Mouse (Mus musculus): ENCODE measurements at regions not wholly inside any gene's neighbourhood (a gene's known extent, or its start where the extent isn't known, plus 50 kb on each side); places are given as distances from the start of the nearest gene placed in this dataset.
A peak's percentile ranks its signal among the peaks of the same experiment; 100 is the strongest.

DNA sequence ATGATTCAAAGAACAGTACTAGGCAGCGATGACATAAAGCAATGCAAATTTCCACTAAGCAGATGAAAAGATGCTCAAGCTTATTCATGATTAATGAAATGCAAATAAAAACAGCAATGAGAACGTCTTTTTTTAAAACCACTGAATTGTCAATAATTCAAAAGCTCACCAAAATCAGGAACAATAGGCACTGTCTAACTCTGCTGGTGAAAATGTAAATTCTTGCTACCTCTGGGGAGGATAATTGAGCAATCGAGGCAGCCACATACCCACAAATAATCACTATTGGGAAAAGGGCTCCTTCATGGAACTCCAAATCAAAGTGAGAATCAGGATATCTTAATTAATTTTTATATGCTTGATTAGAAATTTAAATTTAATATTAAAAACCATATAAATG is 663.3 kb downstream of the Smarca1 start:
- H3K9ac ChIP-seq (ENCODE audit: low read depth, low read length) = no peak overlapping the region
- no peak for TF ChIP-seq CTCF (IDR thresholded peaks at IDR 0.05; ENCODE audit: low read depth, low read length)
- no peak for TF ChIP-seq POLR2A (IDR thresholded peaks at IDR 0.05; ENCODE audit: extremely low read depth, insufficient read depth, low read length)
- no peaks in the 10 kb centered on the region for H3K36me3 ChIP-seq (ENCODE audit: control insufficient read depth, insufficient read depth, low read length)
- H3K27ac ChIP-seq (replicated peaks; ENCODE audit: insufficient read depth, low read depth, low read length) = no peak overlapping the region
- H3K4me1 ChIP-seq (ENCODE audit: control insufficient read depth, insufficient read depth, low read length) = no peaks in the 10 kb centered on the region
- WGBS = 71% methylated on average over 3 of the region's 3 CpGs
- DNase-seq (ENCODE audit: extremely low read depth, low read depth, low spot score) = no peak
- no peaks in the 10 kb centered on the region for H3K27me3 ChIP-seq (ENCODE audit: control insufficient read depth, insufficient read depth, low read length)
- no peak overlapping the region for H3K4me3 ChIP-seq (ENCODE audit: insufficient read depth, low read depth, low read length)
- H3K79me2 ChIP-seq (ENCODE audit: control insufficient read depth, insufficient read depth, low read length) = no peaks in the 10 kb centered on the region

DNA sequence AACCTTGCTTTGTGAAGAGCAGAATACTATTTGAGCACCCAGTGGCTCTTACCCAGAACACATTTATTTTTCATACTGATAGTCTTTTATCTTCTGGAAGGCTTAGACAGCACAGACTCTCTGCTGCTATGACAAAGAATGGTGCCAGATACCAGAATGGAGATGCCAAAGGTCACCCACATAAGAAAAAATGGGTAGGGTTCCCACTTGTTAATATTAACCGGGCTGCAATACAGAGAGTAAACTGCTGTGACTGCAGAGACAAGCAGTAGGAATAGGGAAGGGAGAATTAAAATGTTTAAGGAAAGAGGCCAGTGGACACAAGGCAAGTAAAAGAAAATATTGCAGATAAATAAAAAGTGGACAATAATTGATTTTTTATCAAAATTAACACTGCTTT is 709.9 kb downstream of the Smarca1 start:
- H3K9ac ChIP-seq (ENCODE audit: low read depth, low read length) = no peak overlapping the region
- DNase-seq (ENCODE audit: extremely low read depth, low read depth, low spot score) = peak; percentile 23
- no peaks in the 10 kb centered on the region for H3K79me2 ChIP-seq (ENCODE audit: control insufficient read depth, insufficient read depth, low read length)
- H3K36me3 ChIP-seq (ENCODE audit: control insufficient read depth, insufficient read depth, low read length) = no peaks in the 10 kb centered on the region
- no peaks in the 10 kb centered on the region for H3K27me3 ChIP-seq (ENCODE audit: control insufficient read depth, insufficient read depth, low read length)
- 33% methylated on average over 1 of the region's 1 CpGs for WGBS
- TF ChIP-seq POLR2A (IDR thresholded peaks at IDR 0.05; ENCODE audit: extremely low read depth, insufficient read depth, low read length) (no peak), CTCF (IDR thresholded peaks at IDR 0.05; ENCODE audit: low read depth, low read length) (no peak)
- no peak overlapping the region for H3K4me3 ChIP-seq (ENCODE audit: insufficient read depth, low read depth, low read length)
- H3K4me1 ChIP-seq (ENCODE audit: control insufficient read depth, insufficient read depth, low read length) = no peaks in the 10 kb centered on the region
- no peak overlapping the region for H3K27ac ChIP-seq (replicated peaks; ENCODE audit: insufficient read depth, low read depth, low read length)

DNA sequence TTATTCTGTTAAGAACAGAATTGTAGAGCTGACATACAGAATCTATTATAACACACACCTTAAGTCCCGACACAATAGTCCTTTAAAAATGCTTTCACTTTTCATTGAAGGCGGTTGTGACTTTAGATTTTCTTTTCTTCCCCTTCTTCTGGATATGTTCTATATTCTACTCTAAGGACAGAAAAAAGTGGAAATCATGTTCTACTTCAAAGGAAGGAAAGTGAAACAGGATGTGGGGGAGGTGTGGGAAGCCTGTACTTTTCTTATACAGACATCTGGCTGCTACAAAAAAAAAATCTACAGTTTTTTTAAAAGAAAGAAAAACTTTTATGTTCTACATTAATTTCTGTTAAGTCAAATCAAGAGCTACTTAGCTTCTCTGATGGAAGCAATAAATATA is 735.0 kb downstream of the Smarca1 start:
- DNase-seq (ENCODE audit: extremely low read depth, low read depth, low spot score) = no peak
- Histone ChIP-seq H3K36me3 (ENCODE audit: control insufficient read depth, insufficient read depth, low read length) (no peaks in the 10 kb centered on the region), H3K27ac (replicated peaks; ENCODE audit: insufficient read depth, low read depth, low read length) (no peak overlapping the region), H3K9ac (ENCODE audit: low read depth, low read length) (no peak overlapping the region), H3K79me2 (ENCODE audit: control insufficient read depth, insufficient read depth, low read length) (no peaks in the 10 kb centered on the region), H3K4me1 (ENCODE audit: control insufficient read depth, insufficient read depth, low read length) (no peaks in the 10 kb centered on the region), H3K4me3 (ENCODE audit: insufficient read depth, low read depth, low read length) (no peak overlapping the region), H3K27me3 (ENCODE audit: control insufficient read depth, insufficient read depth, low read length) (no peaks in the 10 kb centered on the region)
- TF ChIP-seq CTCF (IDR thresholded peaks at IDR 0.05; ENCODE audit: low read depth, low read length) (no peak), POLR2A (IDR thresholded peaks at IDR 0.05; ENCODE audit: extremely low read depth, insufficient read depth, low read length) (no peak)
- 84% methylated on average over 2 of the region's 2 CpGs for whole genome bisulfite sequencing

DNA sequence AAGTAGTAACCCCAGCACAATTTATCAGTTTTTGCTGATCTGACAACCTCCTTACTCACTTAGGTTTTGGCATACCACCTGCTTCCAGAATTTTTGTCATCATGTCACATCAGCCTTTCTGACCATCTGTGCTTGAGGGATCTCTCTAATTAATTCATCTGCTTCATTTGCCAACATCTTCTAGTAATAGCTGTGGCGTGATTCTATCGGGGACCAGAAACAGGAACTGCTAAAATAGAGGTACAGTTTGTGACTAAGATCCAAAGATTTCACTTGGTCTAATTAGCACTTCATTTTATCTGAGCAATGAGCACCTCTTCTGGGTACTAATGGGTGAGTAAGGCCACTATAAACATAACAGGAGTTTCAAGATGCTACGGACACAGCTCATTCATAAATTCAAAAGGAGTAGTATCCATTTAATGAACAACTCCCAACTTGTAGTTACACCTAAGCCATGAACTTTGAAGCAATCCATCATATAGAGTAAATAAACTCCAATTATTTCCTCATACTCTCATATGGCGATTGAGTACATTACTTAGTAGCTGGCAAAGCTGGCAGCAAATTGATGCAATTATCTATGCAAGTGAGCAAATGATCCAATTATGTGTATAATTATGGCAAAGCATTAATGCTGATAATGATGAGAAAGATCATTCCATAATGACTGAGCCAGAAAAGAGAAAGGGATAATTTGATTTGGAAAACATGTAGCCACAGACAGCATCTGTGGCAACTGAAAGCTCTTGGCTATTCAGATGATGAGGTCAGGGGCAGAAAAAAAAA is 768.4 kb downstream of the Smarca1 start:
- Histone ChIP-seq H3K27ac (replicated peaks; ENCODE audit: insufficient read depth, low read depth, low read length) (no peak overlapping the region), H3K9ac (ENCODE audit: low read depth, low read length) (no peak overlapping the region), H3K27me3 (ENCODE audit: control insufficient read depth, insufficient read depth, low read length) (no peaks in the 10 kb centered on the region), H3K79me2 (ENCODE audit: control insufficient read depth, insufficient read depth, low read length) (no peaks in the 10 kb centered on the region), H3K4me1 (ENCODE audit: control insufficient read depth, insufficient read depth, low read length) (no peaks in the 10 kb centered on the region), H3K36me3 (ENCODE audit: control insufficient read depth, insufficient read depth, low read length) (no peaks in the 10 kb centered on the region), H3K4me3 (ENCODE audit: insufficient read depth, low read depth, low read length) (no peak overlapping the region)
- WGBS = 79% methylated on average over 4 of the region's 4 CpGs
- DNase-seq (ENCODE audit: extremely low read depth, low read depth, low spot score) = no peak
- TF ChIP-seq POLR2A (IDR thresholded peaks at IDR 0.05; ENCODE audit: extremely low read depth, insufficient read depth, low read length) (no peak), CTCF (IDR thresholded peaks at IDR 0.05; ENCODE audit: low read depth, low read length) (no peak)
